Mouse (Mus musculus) myocyte (in vitro differentiated cells): ENCODE data around the gene Vps54.
A peak's percentile ranks its signal among the peaks of the same experiment; 100 is the strongest.

ENCODE experiments used
- E2F4 ChIP-seq: IDR thresholded peaks from one replicate; pipeline ENCODE4 v1.6.1; 2011; ENCODE audit warnings: mild to moderate bottlenecking, control low read depth, moderate library complexity; ENCODE audit not compliant: insufficient read depth
- MAX ChIP-seq: IDR thresholded peaks from one replicate; pipeline ENCODE4 v1.6.1; 2011; ENCODE audit warnings: low read depth, mild to moderate bottlenecking, control low read depth
- MYOD1 ChIP-seq, 3 experiments: IDR thresholded peaks; one replicate each; pipeline ENCODE4 v1.6.1; 2011; ENCODE audit warnings: control low read depth in 2 of 3, low read depth in 2 of 3, mild to moderate bottlenecking in 2 of 3, moderate library complexity in 1 of 3; ENCODE audit not compliant: insufficient read length in 2 of 3, control insufficient read depth in 1 of 3
- MYOG ChIP-seq, 3 experiments: IDR thresholded peaks; one replicate each; pipeline ENCODE4 v1.6.1; 2011; ENCODE audit warnings: control low read depth in 2 of 3, low read depth in 2 of 3, mild to moderate bottlenecking in 2 of 3; ENCODE audit not compliant: insufficient read length in 2 of 3, control insufficient read depth in 1 of 3, insufficient read depth in 1 of 3
- POLR2A ChIP-seq: IDR thresholded peaks from one replicate; pipeline ENCODE4 v1.6.1; 2011; ENCODE audit warnings: low read depth, mild to moderate bottlenecking, control low read depth, moderate library complexity; ENCODE audit not compliant: insufficient read length
- REST ChIP-seq: IDR thresholded peaks from one replicate; pipeline ENCODE4 v1.6.1; 2011; ENCODE audit warnings: mild to moderate bottlenecking, control low read depth, moderate library complexity; ENCODE audit not compliant: insufficient read depth, insufficient read length
- TCF12 ChIP-seq: IDR thresholded peaks from one replicate; pipeline ENCODE4 v1.6.1; 2011; ENCODE audit warnings: mild to moderate bottlenecking, control low read depth; ENCODE audit not compliant: poor library complexity, insufficient read depth, severe bottlenecking
- USF1 ChIP-seq: IDR thresholded peaks from one replicate; pipeline ENCODE4 v1.6.1; 2011; ENCODE audit warnings: low read depth, mild to moderate bottlenecking, control low read depth, moderate library complexity

GRCm38 (mm10) chr11:21239021-21239661 lies at the start of gene Vps54:
- TF ChIP-seq MAX (no peak), REST (no peak), POLR2A (no peak), MYOD1 (IDR thresholded peaks at IDR 0.05; ENCODE audit: control insufficient read depth in 1 of 3, insufficient read length in 2 of 3, low read depth in 2 of 3) (peak in 2 of 3 experiments; percentile 15 to 24), TCF12 (no peak), E2F4 (no peak), MYOG (IDR thresholded peaks at IDR 0.05; ENCODE audit: control insufficient read depth in 1 of 3, insufficient read depth in 1 of 3, insufficient read length in 2 of 3, low read depth in 2 of 3) (peak in 1 of 3 experiments; percentile 67), USF1 (no peak)
